Mouse (Mus musculus): ENCODE data around the gene Parp2. TPM values are rescaled to one million over a fixed set of nuclear protein-coding genes. Genes with fewer than 3 reads are reported as not detected.
A peak's percentile ranks its signal among the peaks of the same experiment; 100 is the strongest.
"Not testable (repeated sequence)": the region's sequence is repeated elsewhere in the genome, so short reads cannot be mapped to it uniquely, and the experiment has no call there.

Parp2 gene
- total RNA-seq, 1 experiment from 2014 or later: 37.8 TPM

- DNase-seq: no peak
Observed at GRCm38 (mm10) chr14:50826579-50826978, 18.9 kb downstream of the Parp2 start.

GRCm38 (mm10) chr14:50829878-50830277, 22.2 kb downstream of the Parp2 start:
- no peak for DNase-seq

- no peak for DNase-seq
Observed at GRCm38 (mm10) chr14:50833964-50834363, 26.3 kb downstream of the Parp2 start.

DNA sequence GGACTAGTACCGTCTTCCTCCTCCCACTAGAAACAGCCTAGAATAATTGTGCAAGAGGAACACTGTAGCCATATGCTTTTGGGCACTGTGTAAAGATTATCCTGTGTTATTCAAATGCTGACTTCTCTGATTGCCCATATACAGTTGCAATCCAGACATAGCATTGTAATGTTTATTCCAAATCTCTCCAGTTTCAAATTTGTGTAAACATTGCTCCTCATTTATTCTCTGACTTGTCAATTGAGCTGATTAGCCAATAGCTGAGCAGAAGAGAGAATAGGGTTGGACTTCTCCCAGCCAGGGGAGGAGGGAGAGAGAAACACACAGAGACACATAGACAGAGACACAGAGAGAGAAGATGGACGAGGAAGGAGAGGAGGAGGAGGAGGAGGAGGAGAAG, 26.8 kb downstream of the Parp2 start:
- no peak for DNase-seq

DNA sequence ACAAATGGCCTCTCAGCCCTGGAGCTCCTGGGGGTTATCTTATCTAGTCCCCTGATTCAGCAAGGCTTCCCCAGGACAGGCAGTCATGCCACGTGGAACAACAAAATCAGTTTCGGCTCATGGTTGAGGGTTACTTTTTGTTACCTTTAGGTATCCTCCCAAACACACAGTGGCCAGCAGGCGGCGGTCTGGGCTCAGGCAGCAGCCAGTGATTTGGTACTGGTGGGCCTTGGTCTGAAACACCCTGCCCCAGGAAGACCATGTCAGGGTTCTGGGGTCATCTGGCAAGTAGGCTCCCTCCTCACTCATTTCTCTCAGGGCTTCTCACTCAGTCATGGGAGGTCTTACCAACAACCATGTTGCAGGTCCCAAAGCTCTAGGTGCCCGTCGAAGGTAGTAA, 29.6 kb downstream of the Parp2 start:
- DNase-seq: peak; percentile 34

DNA sequence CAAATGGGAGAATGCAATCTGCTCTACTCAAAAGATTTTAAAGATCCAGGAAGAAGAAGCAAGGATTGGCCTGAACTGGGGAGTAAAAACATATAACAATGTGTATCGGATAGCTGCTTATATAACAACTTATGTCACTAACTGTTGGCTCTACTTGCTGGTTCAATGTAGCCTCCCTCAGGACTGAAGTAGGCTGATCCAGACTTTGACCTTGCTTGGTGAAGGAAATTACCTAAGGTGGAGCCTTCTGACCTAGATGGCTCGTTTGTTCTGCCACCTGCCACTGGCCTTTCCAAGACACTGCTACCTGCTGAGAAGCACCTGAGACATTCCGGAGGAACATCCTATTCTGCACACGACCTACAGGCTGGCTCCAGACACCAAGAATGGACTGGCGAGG, 48.1 kb downstream of the Parp2 start:
- no peak for DNase-seq

- no peak for DNase-seq
Observed at GRCm38 (mm10) chr14:50862641-50863040, 55.0 kb downstream of the Parp2 start.

DNA sequence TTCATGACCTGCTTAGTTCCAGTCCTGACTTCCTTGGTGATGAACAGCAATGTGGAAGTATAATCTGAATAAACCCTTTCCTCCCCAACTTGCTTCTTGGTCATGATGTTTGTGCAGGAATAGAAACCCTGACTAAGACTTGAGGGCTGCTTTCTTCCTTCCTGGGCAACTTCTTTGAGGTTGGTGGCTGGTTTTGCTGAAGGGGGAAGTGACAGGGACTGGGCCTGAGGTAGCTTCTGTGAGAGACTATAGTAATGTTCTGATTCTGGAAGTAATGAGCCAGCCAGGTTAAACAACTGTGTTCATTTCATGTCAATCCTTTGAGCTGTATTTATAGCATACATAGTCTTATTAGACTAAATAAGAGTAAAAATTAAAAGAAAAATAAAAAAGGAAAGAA, 57.4 kb downstream of the Parp2 start:
- DNase-seq: not testable (repeated sequence)

DNA sequence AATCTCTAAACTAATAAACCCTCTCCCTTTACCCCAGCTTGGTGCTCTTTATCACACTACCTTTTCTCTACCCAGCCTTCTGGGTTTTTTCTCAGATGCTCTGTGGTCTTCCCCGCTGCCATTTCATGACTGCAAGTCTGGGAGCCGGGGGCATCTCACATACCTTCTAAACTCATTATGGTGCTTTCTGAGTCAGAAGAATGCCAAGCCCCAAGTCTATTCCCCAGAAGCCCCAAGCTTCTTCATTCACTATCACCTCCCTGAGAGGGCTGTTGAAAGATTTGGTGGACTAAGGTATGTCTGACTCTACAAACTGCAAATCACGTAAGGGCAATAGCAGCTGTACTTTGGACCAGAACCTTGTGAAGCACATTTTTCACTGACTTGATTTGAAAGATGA, 59.3 kb downstream of the Parp2 start:
- no peak for DNase-seq

- no peak for DNase-seq
Observed at GRCm38 (mm10) chr14:50868211-50868610, 60.6 kb downstream of the Parp2 start.

- no peak for DNase-seq
Observed at GRCm38 (mm10) chr14:50868656-50869055, 61.0 kb downstream of the Parp2 start.

GRCm38 (mm10) chr14:50869889-50870804, 62.5 kb downstream of the Parp2 start, which contains the start of gene Tep1:
TSS of gene Tep1 (minus strand) at chr14:50870560.
- DNase-seq: peak; percentile 90

- DNase-seq: no peak
Observed at GRCm38 (mm10) chr14:50870805-50871143, 63.1 kb downstream of the Parp2 start.

Other genes with a start within 250 kb of the Parp2 start
- not detected in 2 replicates for gene Olfr744, start 193.0 kb upstream of the Parp2 start, total RNA-seq (2021)
- not detected in 2 replicates for gene Olfr745, start 168.5 kb upstream of the Parp2 start, total RNA-seq (2021)
- gene Olfr746, start 160.8 kb upstream of the Parp2 start, total RNA-seq (2021): not detected in 2 replicates
- gene Olfr747, start 114.6 kb upstream of the Parp2 start, total RNA-seq (2021): not detected in 2 replicates
- not detected in 2 replicates for gene Olfr748, start 100.5 kb upstream of the Parp2 start, total RNA-seq (2021)
- gene Olfr749, start 62.7 kb upstream of the Parp2 start, total RNA-seq (2021): not detected in 2 replicates
- gene Ttc5, start 22.3 kb upstream of the Parp2 start, total RNA-seq (2021): 33.6 and 40.3 TPM in 2 replicates
- not detected in 2 replicates for gene Ccnb1ip1, start 109 bp upstream of the Parp2 start, total RNA-seq (2021)
- gene Tep1, start 62.7 kb downstream of the Parp2 start, total RNA-seq (2021): 20.8 and 23.3 TPM in 2 replicates
- gene Klhl33, start 89.7 kb downstream of the Parp2 start, total RNA-seq (2021): 1.1 and 1.5 TPM in 2 replicates
- gene Osgep, start 117.1 kb downstream of the Parp2 start, total RNA-seq (2021): 60.9 TPM in 2 replicates
- 66.1 and 71.3 TPM in 2 replicates for gene Apex1, start 117.1 kb downstream of the Parp2 start, total RNA-seq (2021)
- 44.3 and 47.2 TPM in 2 replicates for gene Pip4p1, start 123.0 kb downstream of the Parp2 start, total RNA-seq (2021)
- 55.0 and 61.3 TPM in 2 replicates for gene Pnp, start 123.2 kb downstream of the Parp2 start, total RNA-seq (2021)
- 51.4 and 57.2 TPM in 2 replicates for gene Gm49342, start 136.7 kb downstream of the Parp2 start, total RNA-seq (2021)
- gene Pnp2, start 148.2 kb downstream of the Parp2 start, total RNA-seq (2021): 2.6 and 3.1 TPM in 2 replicates
- gene Rnase10, start 199.9 kb downstream of the Parp2 start, total RNA-seq (2021): 0.33 TPM in 1 of 2 replicates, not detected in the other
- gene Rnase9, start 234.0 kb downstream of the Parp2 start, total RNA-seq (2021): not detected in 2 replicates
- not detected in 2 replicates for gene Rnase11, start 242.3 kb downstream of the Parp2 start, total RNA-seq (2021)
- gene Rnase12, start 249.8 kb downstream of the Parp2 start, total RNA-seq (2021): not detected in 2 replicates